Mouse (Mus musculus) heart, embryonic 14.5 days (tissue): ENCODE data around the gene Wdr3. TPM values are rescaled to one million over a fixed set of nuclear protein-coding genes. Genes with fewer than 3 reads are reported as not detected.
A peak's percentile ranks its signal among the peaks of the same experiment; 100 is the strongest.

Source experiments
- ATAC-seq: fragments of 200-750 bp; cut with Nextera tagmentation; 2 replicates; pipeline ENCODE4 v1.8.0; 2017; ENCODE audit warnings: low read depth, moderate TSS enrichment; ENCODE audit not compliant: insufficient number of reproducible peaks, insufficient read depth, low FRiP score
- H3K27ac ChIP-seq, 2 experiments: fragments of 200-500 bp in 1 of 2; fragments of 300-500 bp in 1 of 2; sonication (generic) in 1 of 2; replicated peaks in 1 of 2; 2 replicates each; pipeline ENCODE4 v1.5.1; 2012 to 2014; ENCODE audit warnings: low read depth in 2 of 2, low read length in 2 of 2, control low read depth in 1 of 2, mild to moderate bottlenecking in 1 of 2, mixed read lengths in 1 of 2; ENCODE audit not compliant: control insufficient read depth in 1 of 2, insufficient read depth in 1 of 2
- H3K27me3 ChIP-seq: fragments of 300-500 bp; sonication (generic); 2 replicates; pipeline ENCODE4 v1.6.1; 2014; ENCODE audit warnings: mild to moderate bottlenecking, low read length, control low read depth; ENCODE audit not compliant: control insufficient read depth, insufficient read depth
- H3K36me3 ChIP-seq: fragments of 300-500 bp; sonication (generic); 2 replicates; pipeline ENCODE4 v1.6.1; 2014; ENCODE audit warnings: mild to moderate bottlenecking, control low read depth, low read length, mixed read lengths; ENCODE audit not compliant: control insufficient read depth, insufficient read depth
- H3K4me1 ChIP-seq, 2 experiments: fragments of 200-500 bp in 1 of 2; fragments of 300-500 bp in 1 of 2; sonication (generic) in 1 of 2; 2 replicates each; pipeline ENCODE4 v1.6.1; 2012 to 2014; ENCODE audit warnings: low read length in 2 of 2, control low read depth in 1 of 2, mixed read lengths in 1 of 2; ENCODE audit not compliant: control insufficient read depth in 2 of 2, insufficient read depth in 2 of 2
- H3K4me2 ChIP-seq: fragments of 300-500 bp; sonication (generic); 2 replicates; pipeline ENCODE4 v1.6.1; 2014; ENCODE audit warnings: mild to moderate bottlenecking, low read length
- H3K4me3 ChIP-seq, 2 experiments: fragments of 200-500 bp in 1 of 2; fragments of 300-500 bp in 1 of 2; sonication (generic) in 1 of 2; 2 replicates each; pipeline ENCODE4 v1.5.1; 2012 to 2014; ENCODE audit warnings: low read length in 2 of 2, mild to moderate bottlenecking in 2 of 2, control low read depth in 1 of 2, low read depth in 1 of 2, moderate library complexity in 1 of 2; ENCODE audit not compliant: control insufficient read depth in 1 of 2, insufficient read depth in 1 of 2
- H3K9ac ChIP-seq: fragments of 300-500 bp; sonication (generic); 2 replicates; pipeline ENCODE4 v1.6.1; 2014; ENCODE audit warnings: mild to moderate bottlenecking, low read length
- H3K9me3 ChIP-seq: fragments of 300-500 bp; sonication (generic); 2 replicates; pipeline ENCODE4 v1.6.1; 2016; ENCODE audit warnings: low read length, control low read depth; ENCODE audit not compliant: control insufficient read depth
- WGBS: fragments of 180-500 bp; shearing (Covaris S2); extraction: QIAGEN DNeasy Blood & Tissue Kit; methylation state at CpG from one replicate; pipeline ENCODE4 v1.1.7; 2014; 5-methylcytosine and 5-hydroxymethylcytosine counted together
- polyA plus RNA-seq: library from polyadenylated mRNA; unstranded; fragments of >200 nt; fragmentation: Nextera tagmentation; extraction: Ambion mirVana; gene quantifications from 2 replicates; pipeline ENCODE4 v1.2.1, GENCODE M21; 2014

Gene Wdr3
- polyA plus RNA-seq, 1 experiment from 2014 or later: 20.5 TPM

DNA sequence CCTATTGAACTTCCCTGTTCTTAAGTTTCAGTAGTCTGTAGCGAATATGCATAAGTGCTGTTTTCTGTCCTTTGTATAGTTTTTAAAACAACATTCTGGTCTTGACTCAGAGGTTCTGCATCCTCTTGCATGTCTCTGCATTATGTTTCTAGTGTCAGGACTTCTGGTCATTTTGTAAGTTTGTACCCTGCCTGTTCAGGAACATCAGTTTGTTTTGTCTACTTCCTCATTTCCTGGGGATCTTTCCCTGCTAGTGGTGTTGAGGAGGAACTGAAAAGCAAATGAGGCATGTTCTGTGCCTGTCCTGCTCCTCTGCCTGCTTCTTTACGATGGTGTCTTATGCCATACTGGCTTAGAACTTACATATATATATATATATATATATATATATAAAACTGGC lies 13.8 kb upstream of the Wdr3 start:
- Histone ChIP-seq H3K27ac (no peak overlapping the region), H3K9ac (no peak overlapping the region), H3K9me3 (no peaks in the 10 kb centered on the region), H3K27me3 (no peaks in the 10 kb centered on the region), H3K4me2 (no peak overlapping the region), H3K36me3 (peaks cover 85% of the 10 kb centered on the region), H3K4me1 (no peaks in the 10 kb centered on the region), H3K4me3 (no peak overlapping the region)
- WGBS: 81% methylated on average over 2 of the region's 2 CpGs
- no peak for ATAC-seq

- no peak overlapping the region for H3K4me2 ChIP-seq
- ATAC-seq: no peak
These were observed 2.8 kb upstream of the Wdr3 start for GRCm38 (mm10) chr3:100164991-100165390.

DNA sequence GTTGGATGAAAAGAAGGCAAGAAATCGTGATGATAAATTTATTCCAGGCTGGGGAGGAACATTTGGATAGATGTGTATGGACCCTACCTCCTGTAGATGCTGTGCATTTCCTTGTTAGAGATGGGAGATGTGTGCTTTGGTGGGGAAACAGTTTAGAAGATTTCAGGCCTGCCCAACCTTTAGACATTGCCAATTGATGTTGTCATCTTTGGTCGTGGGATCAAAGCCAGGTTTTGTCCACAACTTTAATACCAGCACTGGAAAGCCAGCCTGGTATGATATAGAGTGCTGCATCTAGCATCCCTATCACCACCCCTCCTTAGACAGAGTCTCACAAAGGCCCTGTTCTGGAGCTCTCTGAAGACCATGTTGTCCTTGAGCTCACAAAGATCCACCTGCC lies 1.3 kb upstream of the Wdr3 start:
- no peak overlapping the region for H3K9ac ChIP-seq
- 78% methylated on average over 2 of the region's 2 CpGs for WGBS
- H3K27ac ChIP-seq: no peak overlapping the region

More at GRCm38 (mm10) chr3:100164991-100165390, 2.8 kb upstream of the Wdr3 start:
- H3K9me3 ChIP-seq: no peaks in the 10 kb centered on the region
- H3K36me3 ChIP-seq: peaks cover 26% of the 10 kb centered on the region
- no peak overlapping the region for H3K9ac ChIP-seq
- no peak overlapping the region for H3K4me3 ChIP-seq
- H3K27me3 ChIP-seq: no peaks in the 10 kb centered on the region
- no peak overlapping the region for H3K27ac ChIP-seq
- H3K4me1 ChIP-seq: peaks cover 2 to 8% of the 10 kb centered on the region in 2 experiments; a peak in 1 of 4 replicates

DNA sequence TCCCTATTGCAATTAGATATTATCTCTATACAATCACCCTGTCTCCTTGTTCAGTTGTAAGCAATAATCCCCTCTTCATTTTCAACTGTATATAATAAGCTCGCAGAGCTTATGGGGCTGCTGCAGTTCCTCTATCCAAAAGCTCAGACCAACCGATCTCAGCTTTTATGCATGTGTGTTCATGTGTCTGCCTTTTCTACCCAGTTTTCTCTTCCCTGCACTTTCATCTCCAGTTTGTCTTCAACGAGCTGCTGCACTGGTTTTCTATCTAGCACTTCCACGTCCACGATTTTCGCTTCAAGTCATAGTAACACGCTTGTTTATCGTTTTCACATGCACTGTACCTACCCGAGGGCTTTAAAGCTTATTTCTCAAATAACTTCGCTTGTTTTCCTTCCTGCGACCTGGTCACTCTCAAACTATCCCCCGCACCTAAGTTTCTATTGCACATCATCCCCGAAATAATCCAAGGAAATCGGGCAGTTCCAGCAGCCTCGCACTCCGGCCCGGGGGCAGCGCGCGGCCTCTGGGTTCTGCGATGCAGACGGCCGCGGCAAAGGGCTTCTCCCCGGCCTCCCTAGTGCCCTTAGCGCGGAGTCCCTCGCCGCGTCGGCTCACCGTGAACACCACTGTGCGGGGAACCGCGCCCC lies 417 bp downstream of the Wdr3 start:
- Histone ChIP-seq H3K27ac (no peak overlapping the region; a peak in 1 of 4 replicates), H3K4me2 (peak overlapping the region; percentile 88), H3K36me3 (peaks cover 37% of the 10 kb centered on the region), H3K4me3 (peak overlapping the region; percentile 84 to 90), H3K27me3 (no peaks in the 10 kb centered on the region), H3K9me3 (no peaks in the 10 kb centered on the region), H3K4me1 (peaks cover 2 to 8% of the 10 kb centered on the region in 2 experiments; a peak in 1 of 4 replicates), H3K9ac (peak overlapping the region; percentile 84)
- WGBS: 1% methylated on average over 35 of the region's 35 CpGs
- no peak for ATAC-seq

More for the DNA sequence above, 1.3 kb upstream of the Wdr3 start:
- Histone ChIP-seq H3K4me2 (no peak overlapping the region), H3K27me3 (no peaks in the 10 kb centered on the region), H3K9me3 (no peaks in the 10 kb centered on the region), H3K36me3 (peaks cover 30% of the 10 kb centered on the region), H3K4me1 (peaks cover 2 to 8% of the 10 kb centered on the region in 2 experiments; a peak in 1 of 4 replicates), H3K4me3 (no peak overlapping the region)
- no peak for ATAC-seq

DNA sequence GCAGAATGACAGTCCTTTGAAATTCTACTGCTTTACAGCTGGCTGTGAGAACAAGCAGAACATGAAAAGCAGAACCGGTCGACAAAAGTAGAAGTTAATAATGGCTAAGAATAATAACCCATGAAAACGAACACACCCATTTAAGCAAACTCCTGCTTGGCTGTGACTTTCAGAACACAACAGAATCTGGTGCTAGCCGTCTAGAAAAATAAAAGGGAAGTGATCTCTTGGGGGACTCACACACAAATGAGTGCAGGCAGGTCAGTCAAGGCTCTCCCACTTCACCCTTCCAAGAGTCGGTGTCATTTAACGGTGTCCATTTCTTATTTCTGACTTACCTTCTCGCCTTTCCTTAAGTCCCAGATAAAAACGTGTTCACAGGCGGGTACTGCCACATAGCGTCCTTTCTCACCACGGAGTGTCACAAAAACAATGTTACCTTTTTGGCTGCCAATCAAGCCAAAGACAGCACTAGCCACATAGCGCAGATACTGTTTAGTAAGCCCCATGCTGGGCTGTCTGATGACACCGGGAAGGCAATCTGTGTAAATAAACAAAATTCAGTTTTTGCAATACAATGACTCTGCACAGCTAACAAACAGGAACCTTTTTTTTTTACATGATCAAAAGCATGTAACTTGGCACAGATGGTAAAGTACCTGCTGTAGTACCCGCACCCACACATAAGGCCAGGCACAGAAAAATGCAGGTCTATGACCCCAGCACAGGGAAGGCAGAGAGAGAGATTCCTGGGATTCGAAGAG lies 1.3 kb downstream of the Wdr3 start:
- 82% methylated on average over 15 of the region's 15 CpGs for WGBS
- Histone ChIP-seq H3K4me2 (peak overlapping the region; percentile 88), H3K36me3 (peaks cover 44% of the 10 kb centered on the region), H3K9me3 (no peaks in the 10 kb centered on the region), H3K27ac (no peak overlapping the region), H3K9ac (peak overlapping the region; percentile 84), H3K4me3 (peak overlapping the region in 1 of 2 experiments; percentile 90; a peak in 2 of 4 replicates), H3K4me1 (peaks cover 2 to 8% of the 10 kb centered on the region in 2 experiments; a peak in 1 of 4 replicates), H3K27me3 (no peaks in the 10 kb centered on the region)
- no peak for ATAC-seq

DNA sequence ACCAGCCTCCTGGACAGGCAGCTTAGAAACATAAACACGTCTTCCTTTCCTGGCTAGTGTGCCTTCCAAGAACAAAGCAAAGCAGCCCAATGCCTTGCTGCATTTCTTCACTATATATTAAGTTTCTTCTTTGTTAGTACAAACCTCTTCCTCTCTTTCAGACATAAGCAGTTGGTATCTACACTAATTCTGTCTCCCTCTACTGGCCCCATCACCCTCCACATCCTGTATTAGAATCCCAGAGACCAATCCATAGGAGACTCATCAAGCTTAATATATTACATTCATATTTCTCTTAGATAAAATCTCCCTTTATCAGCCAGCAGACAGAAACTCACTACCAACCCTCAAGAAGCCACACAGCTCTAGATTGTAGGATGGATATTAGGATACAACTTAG lies 39.8 kb downstream of the Wdr3 start:
- WGBS: 70% methylated on average over 1 of the region's 1 CpGs
- no peak for ATAC-seq
- Histone ChIP-seq H3K9me3 (no peaks in the 10 kb centered on the region), H3K4me1 (no peaks in the 10 kb centered on the region), H3K36me3 (no peaks in the 10 kb centered on the region), H3K4me2 (no peak overlapping the region), H3K27ac (no peak overlapping the region), H3K27me3 (no peaks in the 10 kb centered on the region), H3K9ac (no peak overlapping the region), H3K4me3 (no peak overlapping the region)

DNA sequence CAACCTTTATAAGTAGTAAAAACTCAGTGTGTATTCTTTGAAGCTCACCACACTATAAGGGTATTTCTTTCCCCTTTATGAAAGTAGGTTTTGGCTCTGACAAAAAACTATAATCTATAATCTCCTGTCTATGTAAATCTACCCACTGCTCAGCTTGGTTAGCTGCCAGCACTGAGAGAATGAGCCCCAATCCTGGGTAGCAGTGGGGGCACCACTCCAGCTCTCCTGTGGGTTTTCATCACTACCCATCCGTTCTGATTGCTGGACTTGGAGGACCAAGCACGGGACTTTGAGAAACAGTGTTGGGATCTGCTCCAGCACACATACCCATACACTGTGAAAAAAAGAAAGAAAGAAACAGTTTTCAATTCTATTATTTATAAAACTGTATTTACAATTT lies 40.2 kb downstream of the Wdr3 start:
- Histone ChIP-seq H3K4me2 (no peak overlapping the region), H3K36me3 (no peaks in the 10 kb centered on the region), H3K27ac (no peak overlapping the region), H3K4me3 (no peak overlapping the region), H3K9me3 (no peaks in the 10 kb centered on the region), H3K9ac (no peak overlapping the region), H3K27me3 (no peaks in the 10 kb centered on the region), H3K4me1 (no peaks in the 10 kb centered on the region)
- no peak for ATAC-seq
- 59% methylated on average over 2 of the region's 2 CpGs for WGBS
